Mouse (Mus musculus) C2C12 (cell line): ENCODE measurements around the gene Gm37240.

ENCODE experiments used
- CEBPB ChIP-seq: IDR thresholded peaks from one replicate; pipeline ENCODE4 v1.6.1; 2011; ENCODE audit warnings: low read depth, mild to moderate bottlenecking, control low read depth, moderate library complexity
- CTCF ChIP-seq: IDR thresholded peaks from one replicate; pipeline ENCODE4 v1.5.1; 2011; ENCODE audit not compliant: control insufficient read depth, insufficient read depth, insufficient read length
- FOSL1 ChIP-seq: IDR thresholded peaks from one replicate; pipeline ENCODE4 v1.8.0; 2011; ENCODE audit warnings: mild to moderate bottlenecking, low read length; ENCODE audit not compliant: poor library complexity, insufficient read depth, severe bottlenecking
- MAX ChIP-seq: IDR thresholded peaks from one replicate; pipeline ENCODE4 v1.6.1; 2011; ENCODE audit warnings: mild to moderate bottlenecking, control low read depth
- MYOD1 ChIP-seq: IDR thresholded peaks from one replicate; pipeline ENCODE4 v1.6.1; 2011; ENCODE audit warnings: low read depth; ENCODE audit not compliant: control insufficient read depth, insufficient read length
- MYOG ChIP-seq: IDR thresholded peaks from one replicate; pipeline ENCODE4 v1.6.1; 2011; ENCODE audit not compliant: control insufficient read depth, insufficient read length; ENCODE audit errors: extremely low read depth
- USF1 ChIP-seq: IDR thresholded peaks from one replicate; pipeline ENCODE4 v1.6.1; 2011; ENCODE audit warnings: low read depth, mild to moderate bottlenecking, control low read depth, moderate library complexity

DNA sequence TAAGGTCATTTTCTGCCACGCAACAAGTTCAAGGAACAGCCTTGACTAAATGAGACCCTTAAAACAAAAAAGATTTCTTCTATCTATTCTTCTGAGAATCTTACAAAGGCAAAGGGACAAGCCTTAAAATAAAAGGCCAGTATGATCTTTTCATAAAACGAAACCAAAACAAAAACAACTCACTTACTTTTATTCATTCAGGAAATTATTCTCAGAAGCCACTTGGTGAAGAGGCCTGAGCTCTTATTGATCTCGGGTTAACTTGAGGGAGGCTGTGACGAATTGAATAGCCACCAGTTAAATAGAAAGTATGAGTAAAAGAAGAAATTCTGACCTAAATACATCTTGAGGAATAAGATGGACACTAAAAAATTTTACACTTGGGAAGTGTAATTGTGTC lies 1118.4 kb downstream of the Gm37240 start:
- TF ChIP-seq CTCF (no peak), USF1 (no peak), MAX (no peak), MYOG (no peak), CEBPB (no peak), FOSL1 (no peak), MYOD1 (no peak)
